Mouse (Mus musculus) embryonic fibroblast, embryonic 13.5 days (primary cell): ENCODE results near the gene Zfp853.

Experiments
- CTCF ChIP-seq: IDR thresholded peaks from 2 replicates; pipeline ENCODE4 v1.5.1; 2011; ENCODE audit warnings: mild to moderate bottlenecking, control low read depth, low read length, moderate library complexity, borderline replicate concordance; ENCODE audit not compliant: insufficient read depth
- POLR2A ChIP-seq: IDR thresholded peaks from 2 replicates; pipeline ENCODE4 v1.6.1; 2011; ENCODE audit warnings: low read depth, mild to moderate bottlenecking, control low read depth, low read length, moderate library complexity

DNA sequence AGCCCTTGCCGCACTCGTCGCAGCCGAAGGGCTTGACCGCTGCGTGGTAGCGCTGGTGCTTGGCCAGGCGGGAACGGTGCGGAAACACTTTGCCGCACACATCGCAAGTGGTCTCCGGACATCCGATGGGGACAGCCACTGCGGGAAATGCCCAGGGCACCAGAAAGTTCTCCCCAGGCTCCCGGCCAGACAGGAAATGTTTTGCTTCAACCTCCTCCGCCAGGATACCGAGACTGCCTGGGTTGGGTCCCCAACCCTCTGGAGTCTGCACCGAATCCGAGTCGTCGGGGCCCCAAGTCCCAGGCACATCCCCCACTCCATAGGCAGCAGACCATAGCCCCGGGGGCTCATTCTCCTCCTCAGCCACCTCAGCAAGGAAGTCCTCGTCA is 38.3 kb downstream of the Zfp853 start:
- TF ChIP-seq CTCF: no peak
- no peak for TF ChIP-seq POLR2A
